Mouse (Mus musculus): Measurements from ENCODE around the gene Tnk2.

DNA sequence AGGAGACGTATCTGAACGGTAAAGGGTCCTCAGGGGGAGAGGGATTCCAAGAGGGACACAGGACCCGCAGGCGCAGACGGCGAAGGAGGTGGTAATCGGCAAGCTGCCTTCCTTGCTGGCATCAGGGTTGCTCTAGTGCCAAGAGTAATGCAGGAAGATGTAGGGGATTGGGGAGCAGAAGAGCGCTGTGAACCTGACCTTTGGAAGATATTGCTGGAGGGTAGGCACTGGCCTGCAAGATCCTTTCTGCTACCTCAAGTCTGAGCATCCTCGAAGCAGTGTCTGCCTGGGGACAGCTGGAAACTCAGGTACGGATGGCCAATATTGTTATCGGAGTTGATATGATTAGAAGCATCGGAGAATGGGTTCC lies 1.1 kb downstream of the Tnk2 start:
- no peak for TF ChIP-seq ZNF384 (IDR thresholded peaks at IDR 0.05; ENCODE audit: low read depth, low read length)
- TF ChIP-seq ZC3H11A (IDR thresholded peaks at IDR 0.05; ENCODE audit: borderline replicate concordance, low read depth, low read length) = no peak
- no peak for TF ChIP-seq CHD2 (IDR thresholded peaks at IDR 0.05; ENCODE audit: low read depth, low read length)
- no peak for TF ChIP-seq HCFC1 (IDR thresholded peaks at IDR 0.05; ENCODE audit: borderline replicate concordance, insufficient read depth, low read length)

All from ES-E14 (cell line).